Mouse (Mus musculus) layer of hippocampus, adult 18-20 months (tissue): ENCODE data around the gene Tspo. TPM values are rescaled to one million over a fixed set of nuclear protein-coding genes. Genes with fewer than 3 reads are reported as not detected.

Experiments
- DNase-seq, 2 experiments: peaks; one replicate each; pipeline ENCODE4 v3.0.0; 2022; ENCODE audit warnings: low spot score in 2 of 2
- total RNA-seq, 2 experiments: library from RNA; stranded (reverse); gene quantifications; 2 replicates each; pipeline ENCODE4 v1.2.3; 2021

Gene Tspo
- total RNA-seq, 2 experiments from 2014 or later = 6.7 to 8.5 TPM

DNA sequence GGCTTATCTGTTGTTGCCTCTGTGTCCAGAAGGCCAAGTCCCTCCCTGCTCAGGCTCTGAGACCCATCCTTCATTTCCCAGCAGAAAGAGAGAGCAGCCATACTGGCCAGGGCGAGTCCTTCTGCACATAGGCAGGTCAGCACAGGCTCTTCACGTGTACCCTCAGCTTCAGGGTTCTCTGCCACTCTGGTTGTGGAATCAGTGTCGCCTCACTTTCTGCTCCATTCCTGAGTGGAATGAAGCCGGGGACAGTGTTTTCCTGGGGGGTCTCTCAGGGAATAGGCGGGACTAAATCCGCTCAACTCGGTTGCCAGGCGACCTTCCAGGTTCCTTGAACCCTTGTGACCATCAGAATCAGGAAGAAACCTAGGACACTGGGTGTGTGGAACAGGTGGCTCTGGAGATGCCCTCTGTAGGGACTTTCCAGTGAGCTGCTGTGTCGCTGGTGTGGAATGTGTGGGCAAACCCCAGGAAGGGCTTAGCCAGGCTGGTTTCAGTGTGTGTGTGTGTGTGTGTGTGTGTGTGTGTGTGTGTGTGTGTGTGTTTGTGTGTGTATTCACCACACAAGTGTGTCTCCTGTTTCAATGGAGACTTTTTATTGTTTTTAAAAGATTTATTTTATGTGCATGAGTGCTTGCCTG lies 21.6 kb upstream of the Tspo start:
- no peak for DNase-seq

DNA sequence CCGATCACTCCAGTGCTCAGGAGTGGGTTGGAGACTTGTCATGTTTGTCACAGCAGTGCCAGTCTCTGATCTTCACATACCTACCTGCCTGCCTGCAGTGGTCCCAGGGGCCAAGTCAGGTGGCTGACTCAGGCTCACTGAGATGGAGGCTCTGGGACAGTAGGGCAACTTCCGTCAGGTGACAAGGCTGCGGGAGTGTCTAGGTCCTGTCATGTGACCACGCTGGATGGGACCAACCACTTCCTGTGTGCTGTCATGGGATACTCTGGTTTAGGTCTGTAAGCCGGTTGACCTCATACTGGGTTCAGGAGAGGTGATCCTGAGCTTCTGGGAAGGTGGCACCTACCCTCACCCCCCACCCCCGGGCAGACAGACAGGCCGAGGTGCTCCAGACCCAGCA lies 17.4 kb upstream of the Tspo start:
- DNase-seq = no peak

GRCm38 (mm10) chr15:83547144-83547543 lies 16.2 kb upstream of the Tspo start:
- no peak for DNase-seq

- DNase-seq = peak; percentile 23 to 52
These were observed 13.3 kb upstream of the Tspo start for GRCm38 (mm10) chr15:83550137-83550536.

DNA sequence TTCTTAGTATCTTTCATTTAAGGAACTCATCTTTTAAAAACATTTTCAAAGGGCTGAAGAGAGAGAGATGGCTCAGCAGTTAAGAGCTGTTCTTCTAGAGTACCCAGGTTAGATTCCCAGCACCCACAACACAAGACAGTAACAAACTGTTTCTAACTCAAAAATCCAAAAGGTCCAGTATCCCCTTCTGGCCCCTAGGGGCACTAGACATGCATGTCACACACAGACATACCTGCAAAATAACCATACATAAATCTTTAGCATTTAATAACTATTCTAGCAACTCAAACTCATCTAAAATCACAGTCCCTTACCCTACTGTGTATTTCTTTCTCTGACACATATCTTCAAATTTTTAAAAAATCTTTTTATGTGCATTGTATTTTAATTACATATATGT lies 9.6 kb upstream of the Tspo start:
- DNase-seq = no peak

DNA sequence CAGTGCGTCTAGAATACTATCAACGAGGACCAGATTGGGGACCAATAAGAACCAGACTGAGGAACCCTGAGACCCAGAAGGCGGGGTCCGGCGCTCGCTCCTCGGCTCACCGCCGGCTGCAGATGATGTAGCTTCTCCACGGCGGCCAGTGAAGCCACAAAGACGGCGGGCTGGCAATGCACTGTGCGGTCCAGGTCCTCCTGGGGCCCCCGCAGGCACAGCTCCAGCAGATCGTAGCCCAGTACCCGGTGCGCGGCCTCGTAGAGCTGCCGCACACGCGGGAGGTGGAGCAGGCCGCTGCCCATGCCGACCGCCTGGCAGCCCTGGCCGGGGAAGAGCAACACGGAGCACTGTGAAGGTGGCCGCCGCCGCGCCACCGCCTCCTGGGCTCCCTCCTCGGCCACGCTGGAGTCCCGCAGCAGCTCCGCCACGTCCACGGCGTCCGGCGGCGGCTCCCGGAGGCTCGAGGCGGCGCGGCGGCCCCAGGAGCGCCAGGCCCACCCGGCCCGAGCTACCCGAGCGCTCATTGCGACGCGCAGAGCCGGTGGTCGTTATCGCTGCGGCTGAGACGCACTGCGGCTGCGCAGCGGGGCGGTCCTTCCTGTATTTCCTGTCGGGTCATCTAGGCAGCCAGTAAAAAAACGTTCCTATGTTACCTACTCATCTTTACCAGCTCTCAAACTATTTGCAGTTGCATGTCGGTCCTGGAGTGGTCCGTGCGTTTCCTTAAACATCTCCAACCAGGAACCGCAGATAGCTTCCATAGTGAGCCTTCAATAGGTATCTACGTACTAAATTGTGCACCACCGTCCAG lies 8.0 kb upstream of the Tspo start:
- DNase-seq = peak; percentile 80 to 89

DNA sequence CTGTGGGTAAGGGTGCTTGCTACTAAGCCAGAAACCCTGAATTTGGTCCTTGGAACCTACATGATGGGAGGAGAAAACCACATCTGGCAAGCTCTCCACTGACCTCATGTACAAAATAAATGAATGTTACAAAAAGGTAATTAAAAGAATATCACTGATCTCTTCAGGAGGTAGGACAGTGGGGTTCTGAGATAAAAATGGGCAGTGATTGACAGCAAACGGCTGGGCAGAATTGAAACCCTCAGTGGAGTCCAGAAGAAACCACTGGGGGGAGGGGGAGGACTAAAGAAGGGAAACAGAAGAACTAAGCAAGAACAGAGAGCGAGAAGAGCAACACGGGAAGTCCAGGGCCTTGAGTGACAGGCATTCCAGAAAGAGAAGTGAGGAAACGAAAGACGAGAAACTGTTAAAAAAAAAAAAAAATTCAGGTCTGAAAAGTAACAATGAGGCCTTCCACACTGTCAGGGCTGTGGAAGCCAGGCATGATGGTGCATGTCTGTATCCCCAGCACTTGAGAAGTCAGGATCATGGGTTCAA lies 2.4 kb upstream of the Tspo start:
- no peak for DNase-seq

GRCm38 (mm10) chr15:83562626-83563270 lies 644 bp upstream of the Tspo start:
- DNase-seq = peak; percentile 67 to 80

- DNase-seq = no peak
These were observed 662 bp downstream of the Tspo start for GRCm38 (mm10) chr15:83563857-83564651.

DNA sequence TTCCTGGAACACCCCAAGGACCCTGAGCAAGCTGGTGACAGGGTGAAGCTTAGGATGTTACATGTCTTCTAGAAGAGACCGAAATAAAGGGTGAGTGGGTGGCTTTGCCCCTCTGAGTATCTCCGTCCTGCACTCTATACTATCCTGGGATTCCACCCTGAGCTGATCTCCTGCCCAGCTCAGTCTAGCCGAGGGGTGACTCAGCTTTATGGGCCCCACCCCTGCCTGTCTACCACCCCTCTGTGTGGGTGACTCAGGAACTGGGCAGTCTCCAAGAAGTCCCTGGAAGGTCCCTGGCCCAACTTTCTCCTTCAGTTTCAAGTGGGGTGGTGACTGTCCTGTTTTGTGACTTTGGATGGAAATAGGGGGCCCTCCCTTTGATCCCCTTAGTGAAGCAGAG lies 2.0 kb downstream of the Tspo start:
- no peak for DNase-seq

DNA sequence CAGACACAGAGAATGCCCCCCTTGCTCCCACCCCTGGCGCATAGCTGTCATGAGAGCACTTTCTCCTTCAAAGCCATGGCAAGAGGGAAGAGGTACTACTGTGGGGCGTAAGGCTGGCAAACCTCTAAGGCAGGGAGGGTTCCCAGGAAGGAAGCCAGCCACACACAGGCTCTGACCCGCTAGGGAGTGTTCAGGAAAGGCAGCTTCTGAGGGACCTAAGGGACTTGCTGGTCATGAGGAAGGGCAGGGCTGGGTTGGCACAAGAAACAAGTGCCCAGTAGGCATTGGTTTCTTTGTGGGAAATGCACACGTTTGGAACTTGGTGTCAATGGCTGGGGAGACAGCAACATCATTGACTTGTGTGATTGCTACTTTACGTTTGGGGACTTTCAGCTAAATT lies 2.6 kb downstream of the Tspo start:
- no peak for DNase-seq

DNA sequence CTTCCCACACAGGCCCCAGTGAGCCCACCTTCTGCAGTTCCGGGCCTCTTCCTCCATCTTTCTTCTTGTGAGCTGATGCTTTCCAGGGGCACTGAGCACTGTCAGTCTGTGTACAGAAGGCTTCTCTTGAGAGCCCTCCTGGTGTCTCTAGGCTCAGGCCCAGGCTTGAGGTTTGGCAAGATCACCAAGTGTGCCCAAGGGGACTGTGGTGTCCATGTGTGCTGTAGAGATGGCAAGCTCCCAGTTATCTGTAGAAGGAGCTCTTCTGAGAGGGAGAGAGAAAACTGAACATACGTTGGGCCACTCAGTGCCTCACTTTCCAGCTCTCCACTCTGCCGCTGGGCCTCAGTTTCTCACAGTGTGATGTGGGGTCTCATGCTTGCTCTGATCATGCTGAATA lies 4.3 kb downstream of the Tspo start:
- DNase-seq = no peak

- no peak for DNase-seq
These were observed 5.2 kb downstream of the Tspo start for GRCm38 (mm10) chr15:83568544-83568943.

GRCm38 (mm10) chr15:83569682-83570081 lies 6.3 kb downstream of the Tspo start:
- DNase-seq = no peak

- no peak for DNase-seq
These were observed 7.2 kb downstream of the Tspo start for GRCm38 (mm10) chr15:83570641-83571040.

- DNase-seq = no peak
These were observed 8.2 kb downstream of the Tspo start for GRCm38 (mm10) chr15:83571636-83572035.

DNA sequence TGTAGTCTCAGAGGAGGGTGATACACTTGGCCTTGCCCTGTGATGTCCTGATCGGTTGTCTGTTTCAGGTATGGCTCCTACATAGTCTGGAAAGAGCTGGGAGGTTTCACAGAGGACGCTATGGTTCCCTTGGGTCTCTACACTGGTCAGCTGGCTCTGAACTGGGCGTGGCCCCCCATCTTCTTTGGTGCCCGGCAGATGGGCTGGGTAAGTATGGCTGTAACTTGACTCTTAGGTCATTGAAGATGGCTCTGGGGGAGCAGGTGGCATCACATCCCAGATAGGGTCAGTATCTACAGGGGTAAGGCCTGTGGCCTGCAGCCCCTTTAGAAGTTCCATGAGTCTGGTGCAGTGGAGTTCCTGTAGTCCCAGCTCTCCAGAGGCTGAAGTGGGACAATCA lies 8.7 kb downstream of the Tspo start:
- no peak for DNase-seq

DNA sequence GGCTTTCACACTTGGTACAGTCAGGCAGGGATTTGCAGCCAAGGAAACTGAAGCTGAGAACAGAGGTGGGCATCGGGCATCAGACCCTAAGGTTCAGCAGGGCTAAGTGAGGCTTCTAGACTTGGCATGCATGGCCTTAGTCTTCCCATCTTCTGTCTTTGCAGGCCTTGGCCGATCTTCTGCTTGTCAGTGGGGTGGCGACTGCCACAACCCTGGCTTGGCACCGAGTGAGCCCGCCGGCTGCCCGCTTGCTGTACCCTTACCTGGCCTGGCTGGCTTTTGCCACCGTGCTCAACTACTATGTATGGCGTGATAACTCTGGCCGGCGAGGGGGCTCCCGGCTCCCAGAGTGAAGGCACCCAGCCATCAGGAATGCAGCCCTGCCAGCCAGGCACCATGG lies 10.2 kb downstream of the Tspo start:
- no peak for DNase-seq

DNA sequence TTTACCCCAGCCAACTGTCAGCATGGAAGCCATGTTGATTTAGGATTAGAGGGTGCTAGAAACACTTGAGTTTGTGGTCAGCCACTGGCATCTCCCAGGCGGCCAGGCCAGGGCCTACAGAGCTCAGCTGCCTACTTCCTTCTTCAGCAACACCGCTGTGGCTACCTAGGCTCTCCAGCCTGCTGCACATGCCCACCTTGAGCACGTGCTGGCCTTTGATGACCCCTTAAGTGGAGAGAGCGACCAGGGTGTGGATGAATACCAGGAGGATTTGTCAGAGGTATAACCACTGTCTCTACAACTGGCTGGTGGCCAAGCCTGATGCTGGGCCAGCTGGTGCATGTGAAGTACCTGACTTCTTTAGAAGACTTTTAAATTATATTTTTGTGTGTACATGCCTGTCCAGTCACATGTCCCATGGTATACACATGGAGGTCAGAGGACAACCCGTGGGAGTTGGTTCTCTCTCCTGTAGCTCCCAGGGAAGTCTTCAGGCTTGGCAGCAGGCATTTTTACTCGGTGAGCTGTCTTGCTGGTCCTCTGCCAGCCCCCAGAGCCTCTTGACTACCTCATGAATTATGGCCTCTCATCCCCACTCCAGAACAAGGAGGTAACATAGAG lies 11.4 kb downstream of the Tspo start:
- no peak for DNase-seq

DNA sequence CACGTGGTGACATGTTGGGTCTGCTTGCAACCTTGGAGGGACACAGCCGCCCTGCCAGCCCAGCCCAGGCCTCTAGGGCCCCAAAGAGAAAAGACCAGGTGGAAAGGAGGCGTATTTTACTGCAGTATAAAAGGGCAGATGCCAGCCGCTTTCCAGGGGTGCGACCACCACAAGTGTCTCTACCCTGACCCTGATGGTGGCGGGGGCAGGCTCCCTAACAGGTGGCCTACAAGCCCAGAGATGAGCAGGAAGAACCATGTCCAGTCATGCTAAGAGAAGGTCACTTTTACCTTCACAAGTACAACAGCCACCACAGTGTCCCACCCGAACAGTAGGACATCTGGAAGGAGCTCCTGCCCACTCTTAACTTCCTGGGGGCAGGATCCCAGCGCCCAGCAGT lies 12.2 kb downstream of the Tspo start:
- no peak for DNase-seq

DNA sequence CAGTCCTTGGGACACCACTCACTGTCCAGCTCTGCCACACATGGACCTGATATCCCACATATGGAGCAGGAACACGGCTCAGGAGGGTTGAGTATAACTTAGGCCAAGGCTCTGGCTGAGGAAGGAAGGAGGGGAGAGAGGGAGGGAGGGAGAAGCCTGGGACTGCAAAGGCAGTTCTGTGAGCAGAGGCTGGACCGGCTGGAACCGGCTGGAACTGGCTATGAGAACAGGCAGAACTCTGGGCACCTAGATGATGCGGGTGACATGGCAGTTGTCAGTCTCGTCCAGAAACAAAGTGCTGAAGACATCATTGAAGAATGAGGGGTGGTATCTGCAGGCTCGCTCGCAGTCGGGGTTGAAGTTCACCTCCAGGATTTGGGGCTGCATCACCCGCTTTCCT lies 13.3 kb downstream of the Tspo start:
- no peak for DNase-seq
